Mouse (Mus musculus) cerebellum, postnatal 36 days (tissue): Measurements from ENCODE around the gene Arhgap18.
"Not testable (repeated sequence)": the region's sequence is repeated elsewhere in the genome, so short reads cannot be mapped to it uniquely, and the experiment has no call there.

ENCODE experiments used
- DNase-seq, 2 experiments: peaks; one replicate each; pipeline ENCODE4 v3.0.0; 2021 to 2022; ENCODE audit warnings: mixed read lengths in 2 of 2

Arhgap18 gene

DNA sequence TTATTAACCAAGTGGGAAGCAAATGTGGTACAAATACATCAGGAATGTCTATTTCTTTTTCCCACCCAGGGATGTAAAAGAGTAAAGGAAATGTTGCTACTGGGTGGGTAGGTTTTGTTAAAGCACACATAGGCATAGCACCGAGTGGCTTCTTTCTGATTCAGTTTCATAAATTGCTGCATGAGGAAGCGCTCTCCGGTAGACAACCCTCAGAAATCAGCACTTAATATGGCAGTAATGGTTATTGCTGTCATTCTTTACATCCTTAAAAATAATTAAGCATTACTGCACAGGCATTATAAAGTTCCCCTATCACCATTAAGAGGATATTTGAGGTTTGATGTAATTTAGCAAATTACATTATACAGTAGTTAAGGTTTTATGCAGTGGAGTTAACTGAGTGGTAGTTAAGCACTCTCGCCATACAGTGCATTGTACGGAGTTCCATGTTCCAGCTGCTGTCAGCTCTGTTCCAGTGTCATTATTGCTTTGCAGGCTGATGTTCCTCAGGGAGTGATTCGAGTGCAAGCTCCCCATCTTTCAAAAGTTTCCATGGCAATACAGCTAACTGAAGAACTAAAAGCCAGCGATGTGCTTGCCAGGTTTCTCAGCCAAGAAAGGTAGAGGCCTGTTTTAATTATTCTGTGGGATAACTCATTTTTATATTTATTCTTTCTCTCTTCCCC lies 159.0 kb downstream of the Arhgap18 start:
- no peak for DNase-seq

DNA sequence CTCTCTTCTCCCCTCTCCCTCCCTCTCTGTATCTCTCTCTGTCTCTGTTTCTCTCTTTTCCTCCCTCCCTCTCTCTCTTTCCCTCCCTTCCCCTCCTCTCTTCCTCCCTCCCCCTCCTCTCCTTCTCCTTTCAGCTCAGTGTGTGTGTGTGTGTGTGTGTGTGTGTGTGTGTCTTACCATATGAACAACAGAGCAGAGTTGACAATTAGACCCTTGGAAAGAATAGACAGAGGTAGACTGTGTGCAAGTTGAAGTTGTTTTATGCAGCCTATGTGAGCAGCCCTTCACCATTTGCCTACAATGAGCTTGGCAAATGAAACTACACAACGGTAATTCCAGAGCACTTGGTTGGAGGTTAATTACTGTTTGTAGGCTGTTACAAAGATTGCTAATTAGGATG lies 159.6 kb downstream of the Arhgap18 start:
- no peak for DNase-seq

DNA sequence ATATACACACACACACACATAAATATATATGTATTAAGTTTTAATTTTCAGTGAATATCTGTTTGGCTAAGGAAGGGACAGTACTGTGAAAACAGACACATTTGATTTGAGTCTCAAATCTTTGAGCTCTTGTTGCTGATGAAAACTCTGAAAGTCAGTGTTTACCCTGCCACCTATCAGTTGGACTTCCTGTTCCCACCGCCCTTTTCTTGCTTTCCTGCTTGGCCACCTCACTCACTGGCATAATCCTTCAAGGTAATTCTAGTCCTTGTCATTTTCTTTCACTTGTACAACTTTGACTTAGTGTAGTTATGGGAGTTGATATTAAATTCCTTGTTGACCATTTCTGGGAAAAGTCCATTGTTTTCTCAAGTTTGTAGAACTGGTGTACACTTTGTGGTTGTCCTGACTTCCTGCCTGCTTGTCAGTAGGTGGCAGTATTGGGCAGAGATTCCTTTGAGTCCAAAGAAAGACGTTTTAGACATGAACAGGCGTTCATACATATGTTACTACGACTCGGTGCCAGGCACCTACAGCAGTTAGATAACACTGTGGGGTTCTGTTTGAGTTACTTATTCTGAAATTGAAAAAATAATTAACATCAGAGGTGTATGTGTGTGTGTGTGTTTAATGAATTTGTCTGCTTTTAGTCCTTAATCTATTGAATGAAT lies 166.2 kb downstream of the Arhgap18 start:
- peak; percentile 5 to 34 for DNase-seq

DNA sequence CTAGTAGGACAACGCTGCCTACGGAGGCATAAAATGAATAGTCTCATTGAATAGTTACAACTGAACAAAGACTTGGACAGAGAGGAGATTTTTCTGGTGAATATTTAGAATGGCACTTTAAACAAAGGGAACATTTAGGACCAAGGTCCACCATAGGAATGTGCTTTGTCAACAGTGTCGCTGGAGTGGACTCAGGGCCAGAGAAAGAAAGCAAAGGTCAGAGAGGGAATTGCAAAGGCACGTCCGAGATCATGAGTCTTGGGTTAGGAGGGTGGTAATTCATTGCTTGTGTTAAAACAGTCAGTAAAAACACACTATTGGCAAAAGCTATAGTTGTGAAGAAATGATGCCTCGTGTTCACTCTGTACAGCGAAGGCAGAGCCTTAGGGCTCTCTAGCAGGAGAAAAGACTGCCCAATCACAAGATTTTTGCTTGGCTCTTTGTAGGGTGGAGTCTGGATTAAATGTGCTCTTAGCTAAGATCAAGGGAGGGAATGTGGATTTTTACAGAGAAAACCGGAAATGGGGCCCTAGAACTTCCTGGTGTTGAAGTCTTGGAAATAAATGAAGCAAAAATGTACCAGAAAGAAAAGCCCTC lies 167.3 kb downstream of the Arhgap18 start:
- no peak for DNase-seq

DNA sequence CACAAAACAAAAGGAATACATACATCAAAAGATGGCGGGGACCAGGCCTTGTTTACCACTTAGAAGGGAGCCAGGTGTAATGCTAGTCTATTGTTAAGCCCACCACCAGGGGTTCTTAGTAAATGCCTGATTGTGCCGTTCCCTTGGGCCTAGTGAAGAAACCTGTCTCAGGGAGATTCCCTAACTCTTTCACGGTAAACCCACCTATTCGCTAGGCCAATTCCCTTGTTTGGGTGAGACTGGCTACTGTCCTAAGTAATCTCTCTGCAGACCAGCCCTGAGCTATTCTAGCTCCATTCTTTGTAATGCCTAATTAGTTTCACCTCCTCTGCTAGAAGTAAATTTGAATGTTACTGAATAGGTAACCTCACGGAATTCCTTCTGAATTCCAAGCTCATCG lies 182.8 kb downstream of the Arhgap18 start:
- DNase-seq, result not testable (repeated sequence)

DNA sequence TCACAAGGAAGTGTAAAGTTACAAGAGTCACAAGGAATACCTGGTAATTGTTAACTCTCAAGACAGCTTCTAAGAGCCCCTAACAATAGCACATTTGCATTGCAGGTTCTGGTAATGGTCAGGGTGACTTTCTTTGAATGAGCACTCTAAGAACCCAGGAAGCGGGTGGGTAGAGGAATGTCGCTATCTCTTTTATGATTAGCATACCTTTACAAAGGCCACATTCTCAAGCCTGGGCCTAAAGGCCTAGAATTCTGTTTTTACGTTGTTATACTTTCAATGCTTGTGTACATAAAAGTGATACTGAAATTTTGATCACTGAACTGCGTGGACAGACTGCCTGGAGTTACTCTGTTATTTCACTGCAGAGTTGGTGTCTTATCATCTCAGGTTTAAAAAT lies 185.2 kb downstream of the Arhgap18 start:
- not testable (repeated sequence) for DNase-seq

DNA sequence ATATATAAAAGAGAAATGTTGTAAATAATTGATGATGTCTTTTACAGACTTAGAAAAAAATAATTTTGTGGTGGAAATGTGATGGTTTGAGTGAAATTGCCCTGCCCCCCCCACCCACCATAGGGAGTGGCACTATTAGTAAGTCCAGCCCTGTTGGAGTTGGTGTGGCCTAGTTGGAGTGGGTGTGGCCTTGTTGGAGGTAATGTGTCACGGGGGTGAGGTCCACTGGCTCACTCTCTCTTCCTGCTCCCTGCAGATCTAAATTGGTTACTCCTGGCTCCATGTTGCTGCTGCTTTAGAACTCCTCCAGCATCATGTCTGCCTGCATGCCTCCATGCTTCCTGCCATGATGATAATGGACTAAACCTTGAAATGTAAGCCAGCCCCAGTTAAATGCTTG lies 186.3 kb downstream of the Arhgap18 start:
- no peak for DNase-seq

DNA sequence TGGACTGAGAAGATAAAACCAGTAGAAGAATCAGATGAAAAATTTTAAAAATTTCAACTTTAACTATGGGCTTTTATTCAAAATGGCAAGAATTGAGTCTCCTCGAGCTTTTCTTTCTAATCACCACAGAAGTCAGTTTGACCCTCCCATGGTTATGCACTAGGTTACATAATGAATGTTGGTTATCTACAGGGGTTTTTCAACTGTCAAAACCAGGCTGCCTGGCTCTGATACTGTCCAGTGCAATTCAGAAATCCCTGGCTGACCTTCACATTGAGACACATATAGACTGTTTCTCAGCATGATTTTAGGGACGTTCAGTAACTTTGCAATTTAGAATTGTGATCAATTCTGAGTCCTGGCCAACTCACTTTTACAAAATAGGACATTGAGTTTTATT lies 195.1 kb downstream of the Arhgap18 start:
- no peak for DNase-seq

DNA sequence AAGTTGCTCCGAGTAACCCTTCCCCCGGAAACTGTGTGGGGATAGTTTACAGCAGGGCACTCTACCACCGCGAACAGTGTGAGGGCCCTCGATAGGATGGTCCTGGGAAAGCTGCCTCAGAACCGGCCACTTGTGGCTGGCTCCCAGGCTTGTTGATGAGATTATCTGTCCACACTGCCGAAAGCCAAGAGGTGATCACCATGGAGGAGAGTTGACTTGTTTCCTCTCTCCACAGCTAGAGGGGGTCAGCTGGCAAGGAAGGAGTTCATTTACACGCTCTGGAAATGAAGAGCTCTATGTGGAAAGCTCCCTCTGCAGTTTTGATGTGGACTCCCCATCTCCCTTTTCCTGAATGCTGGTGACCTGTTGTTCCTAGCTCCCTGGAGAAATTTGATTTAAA lies 196.4 kb downstream of the Arhgap18 start:
- DNase-seq, result no peak

DNA sequence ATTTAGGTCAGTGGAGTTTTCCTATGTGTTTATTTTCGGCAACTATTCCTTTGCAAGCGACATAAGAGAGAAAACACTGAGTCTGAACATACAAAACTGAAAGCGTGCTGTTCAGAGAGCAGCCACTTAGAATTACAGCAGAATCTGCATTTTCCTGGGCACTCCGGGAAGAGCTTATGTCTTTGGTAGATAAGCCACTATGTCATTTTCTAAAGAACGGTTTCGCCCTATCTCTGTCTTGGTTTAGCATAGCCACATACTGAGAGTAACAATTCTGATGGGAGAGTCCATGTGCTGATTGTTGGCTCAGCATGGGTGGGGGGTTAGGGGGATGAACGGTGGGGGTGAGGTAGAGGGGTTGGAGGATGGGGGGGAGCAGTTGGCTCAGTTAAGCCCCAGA lies 197.2 kb downstream of the Arhgap18 start:
- DNase-seq, result no peak

DNA sequence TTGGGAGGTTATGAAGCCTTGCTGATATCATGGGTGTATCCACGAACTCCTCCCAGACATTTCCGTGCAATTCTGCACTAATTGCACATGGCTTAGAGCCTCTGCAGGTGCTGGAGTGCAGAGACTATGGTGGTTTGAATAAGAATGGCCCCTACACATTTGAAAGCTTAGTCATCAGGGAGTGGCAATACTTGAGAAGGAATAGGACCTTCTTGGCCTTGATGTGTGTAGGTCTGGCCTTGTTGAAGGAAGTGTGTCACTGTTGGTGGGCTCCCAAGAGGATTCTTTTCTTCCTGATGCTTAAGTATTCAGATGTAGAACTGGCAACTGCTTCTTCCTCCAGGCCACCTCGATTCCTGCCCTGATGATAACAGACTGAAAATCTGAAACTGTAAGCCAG lies 205.3 kb downstream of the Arhgap18 start:
- DNase-seq, result no peak
